Mouse (Mus musculus): ENCODE data around the gene Morc1. TPM values are rescaled to one million over a fixed set of nuclear protein-coding genes. Genes with fewer than 3 reads are reported as not detected.

Morc1 gene
- total and polyA plus RNA-seq, 2 experiments from 2014 or later = 0.12 TPM; not detected in 1

DNA sequence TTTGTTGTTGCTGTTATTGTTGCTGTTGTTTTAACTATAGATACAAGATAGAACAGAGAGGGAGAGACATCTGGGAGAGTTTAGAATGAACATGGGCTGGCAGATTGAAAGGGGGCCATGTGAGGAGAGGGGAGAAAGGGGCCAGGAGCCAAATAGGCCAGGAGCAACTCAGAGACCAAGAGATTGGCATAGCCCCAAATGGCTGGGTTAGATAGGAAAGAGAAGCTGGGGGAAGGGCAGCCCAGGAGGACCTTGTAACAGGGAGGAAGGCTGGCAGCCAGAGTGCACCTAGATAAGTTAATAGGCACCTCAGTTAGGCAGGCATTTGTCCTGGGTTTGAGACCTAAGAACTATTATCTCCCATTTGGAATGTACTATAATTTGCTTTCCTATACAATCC lies 6.4 kb downstream of the Morc1 start:
- H3K36me3 ChIP-seq (replicated peaks; ENCODE audit: control insufficient read depth, insufficient read depth, low read length) = no peaks in the 10 kb centered on the region
- no peaks in the 10 kb centered on the region for H3K27me3 ChIP-seq (ENCODE audit: control insufficient read depth, insufficient read depth, low read length)

DNA sequence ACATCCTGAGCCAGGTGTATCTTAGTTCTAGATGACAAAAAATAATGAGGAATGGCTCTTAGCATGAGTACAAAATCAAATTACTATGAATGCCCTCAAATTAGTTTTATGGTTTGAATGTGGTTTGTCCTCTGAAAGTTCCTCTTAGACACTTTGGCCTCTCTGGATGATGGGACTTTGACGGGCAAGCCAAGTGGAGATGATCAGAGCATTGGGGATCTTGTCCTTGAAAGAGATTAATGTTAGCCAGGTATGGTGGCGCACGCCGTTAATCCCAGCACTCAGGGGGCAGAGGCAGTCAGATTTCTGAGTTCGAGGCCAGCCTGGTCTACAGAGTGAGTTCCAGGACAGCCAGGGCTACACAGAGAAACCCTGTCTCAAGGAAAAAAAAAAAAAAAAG lies 13.6 kb downstream of the Morc1 start:
- Histone ChIP-seq H3K9me3 (replicated peaks; ENCODE audit: control insufficient read depth, low read length) (no peaks in the 10 kb centered on the region), H3K4me3 (ENCODE audit: low read depth, low read length) (no peak overlapping the region), H3K36me3 (replicated peaks; ENCODE audit: control insufficient read depth, insufficient read depth, low read length) (no peaks in the 10 kb centered on the region), H3K27me3 (ENCODE audit: control insufficient read depth, insufficient read depth, low read length) (no peaks in the 10 kb centered on the region), H3K4me2 (ENCODE audit: low read depth, low read length) (no peak overlapping the region), H3K9ac (replicated peaks; ENCODE audit: low read depth, low read length) (no peak overlapping the region), H3K4me1 (ENCODE audit: control insufficient read depth, insufficient read depth) (no peaks in the 10 kb centered on the region), H3K27ac (ENCODE audit: low read depth) (no peak overlapping the region)
- TF ChIP-seq CTCF (IDR thresholded peaks at IDR 0.05; ENCODE audit: low read depth) (no peak), EP300 (IDR thresholded peaks at IDR 0.05; ENCODE audit: low read depth) (no peak)
- ATAC-seq (ENCODE audit: insufficient read depth, low read depth) (no peak), DNase-seq (ENCODE audit: low spot score) (no peak)
- 94% methylated on average over 5 of the region's 5 CpGs for WGBS

More for the DNA sequence above, 6.4 kb downstream of the Morc1 start:
- no peak overlapping the region for H3K27ac ChIP-seq (ENCODE audit: low read depth)
- H3K9me3 ChIP-seq (replicated peaks; ENCODE audit: control insufficient read depth, low read length) = no peaks in the 10 kb centered on the region
- H3K9ac ChIP-seq (replicated peaks; ENCODE audit: low read depth, low read length) = no peak overlapping the region
- no peak overlapping the region for H3K4me2 ChIP-seq (ENCODE audit: low read depth, low read length)
- H3K4me3 ChIP-seq (ENCODE audit: low read depth, low read length) = no peak overlapping the region
- H3K4me1 ChIP-seq (ENCODE audit: control insufficient read depth, insufficient read depth) = no peaks in the 10 kb centered on the region
- DNase-seq (ENCODE audit: low spot score) (no peak), ATAC-seq (ENCODE audit: insufficient read depth, low read depth) (no peak)
- TF ChIP-seq CTCF (IDR thresholded peaks at IDR 0.05; ENCODE audit: low read depth) (no peak), EP300 (IDR thresholded peaks at IDR 0.05; ENCODE audit: low read depth) (no peak)

DNA sequence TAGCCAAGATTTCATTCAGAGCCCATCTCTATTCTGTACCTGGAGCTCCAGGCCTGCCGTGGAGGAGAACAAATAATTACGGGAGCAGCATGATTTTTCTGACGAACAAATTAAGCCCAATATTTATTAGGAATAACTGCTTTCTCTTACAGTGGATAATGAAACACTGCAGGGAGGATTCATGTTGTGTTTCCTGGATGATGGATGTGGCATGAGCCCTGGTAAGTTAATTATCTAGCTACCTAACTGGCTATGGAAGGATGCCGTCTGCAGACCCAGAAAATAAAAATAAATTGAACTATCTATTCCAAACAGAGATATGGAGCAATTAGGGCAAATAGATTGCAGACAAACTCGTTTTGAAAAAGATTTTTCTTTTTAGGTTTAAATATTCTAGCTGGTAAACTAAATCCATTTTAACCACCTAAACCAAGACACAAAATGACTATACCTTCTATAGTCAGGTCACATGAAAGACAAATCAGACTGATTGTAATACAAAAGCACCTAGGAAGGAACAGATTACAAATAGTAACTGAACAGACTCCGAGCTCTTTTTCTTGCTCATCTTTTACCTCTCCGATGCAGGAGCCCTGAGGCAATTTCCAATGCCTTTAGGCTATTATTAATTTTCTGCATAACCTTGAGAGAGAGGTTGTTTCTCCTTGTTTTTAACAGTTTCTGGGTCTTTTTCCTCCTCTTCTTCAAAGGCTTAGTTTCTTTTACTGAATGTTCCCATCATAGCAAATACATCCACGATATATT lies 15.3 kb downstream of the Morc1 start:
- ATAC-seq (ENCODE audit: insufficient read depth, low read depth) = no peak
- H3K4me3 ChIP-seq (ENCODE audit: low read depth, low read length) = no peak overlapping the region
- no peaks in the 10 kb centered on the region for H3K36me3 ChIP-seq (replicated peaks; ENCODE audit: control insufficient read depth, insufficient read depth, low read length)
- WGBS = 64% methylated on average over 8 of the region's 8 CpGs
- no peak for DNase-seq (ENCODE audit: low spot score)
- no peaks in the 10 kb centered on the region for H3K9me3 ChIP-seq (replicated peaks; ENCODE audit: control insufficient read depth, low read length)
- no peaks in the 10 kb centered on the region for H3K27me3 ChIP-seq (ENCODE audit: control insufficient read depth, insufficient read depth, low read length)
- no peaks in the 10 kb centered on the region for H3K4me1 ChIP-seq (ENCODE audit: control insufficient read depth, insufficient read depth)
- H3K9ac ChIP-seq (replicated peaks; ENCODE audit: low read depth, low read length) = no peak overlapping the region
- no peak overlapping the region for H3K4me2 ChIP-seq (ENCODE audit: low read depth, low read length)
- H3K27ac ChIP-seq (ENCODE audit: low read depth) = no peak overlapping the region
- no peak for TF ChIP-seq CTCF (IDR thresholded peaks at IDR 0.05; ENCODE audit: low read depth)
- no peak for TF ChIP-seq EP300 (IDR thresholded peaks at IDR 0.05; ENCODE audit: low read depth)

DNA sequence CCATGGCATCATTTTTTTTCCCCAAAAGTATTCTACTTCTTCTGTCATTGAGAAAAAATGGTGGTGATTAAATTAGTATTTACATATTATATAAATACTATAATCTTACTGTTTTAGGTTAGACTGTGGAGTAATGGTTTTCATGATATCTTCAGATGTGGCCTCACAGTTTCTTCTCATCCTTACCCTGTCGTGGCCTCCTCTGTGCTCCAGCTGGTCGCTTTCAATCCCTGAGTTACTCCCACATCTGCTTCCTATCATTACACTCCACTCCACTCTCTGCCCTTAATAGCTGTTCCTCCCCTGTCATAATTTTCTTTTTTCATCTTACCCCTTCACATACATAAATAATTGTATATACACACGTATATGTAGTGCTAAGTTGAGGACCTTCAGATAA lies 22.2 kb downstream of the Morc1 start:
- no peaks in the 10 kb centered on the region for H3K27me3 ChIP-seq (ENCODE audit: control insufficient read depth, insufficient read depth, low read length)
- no peak overlapping the region for H3K9ac ChIP-seq (replicated peaks; ENCODE audit: low read depth, low read length)
- TF ChIP-seq CTCF (IDR thresholded peaks at IDR 0.05; ENCODE audit: low read depth) (no peak), EP300 (IDR thresholded peaks at IDR 0.05; ENCODE audit: low read depth) (no peak)
- no peak overlapping the region for H3K27ac ChIP-seq (ENCODE audit: low read depth)
- no peaks in the 10 kb centered on the region for H3K4me1 ChIP-seq (ENCODE audit: control insufficient read depth, insufficient read depth)
- WGBS = 60% methylated on average over 3 of the region's 3 CpGs
- H3K36me3 ChIP-seq (replicated peaks; ENCODE audit: control insufficient read depth, insufficient read depth, low read length) = no peaks in the 10 kb centered on the region
- no peak overlapping the region for H3K4me3 ChIP-seq (ENCODE audit: low read depth, low read length)
- H3K4me2 ChIP-seq (ENCODE audit: low read depth, low read length) = no peak overlapping the region
- 0 out of 2 replicates have a peak, but pooled peaks cover 3% of the 10 kb centered on the region for H3K9me3 ChIP-seq (replicated peaks; ENCODE audit: control insufficient read depth, low read length)
- ATAC-seq (ENCODE audit: insufficient read depth, low read depth) (no peak), DNase-seq (ENCODE audit: low spot score) (no peak)

DNA sequence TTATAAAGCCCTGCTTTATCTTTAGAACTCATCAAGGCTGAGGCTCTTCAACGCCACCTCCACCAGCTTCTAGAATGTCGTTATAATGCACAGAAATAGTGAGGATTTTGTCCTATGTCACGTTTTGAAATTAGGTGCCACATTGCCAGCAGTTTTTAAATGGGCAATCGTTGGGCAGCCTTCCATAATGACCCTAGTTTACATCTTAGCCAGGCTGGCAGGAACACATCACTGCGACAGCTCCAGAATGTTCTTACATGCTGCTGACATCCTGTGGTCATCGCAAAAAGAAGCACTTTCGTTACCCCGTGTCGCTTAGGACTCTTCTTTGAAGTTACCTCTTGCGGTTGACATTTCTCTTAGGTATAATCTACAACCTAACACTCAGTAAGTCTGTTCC lies 42.4 kb downstream of the Morc1 start:
- no peaks in the 10 kb centered on the region for H3K27me3 ChIP-seq (ENCODE audit: control insufficient read depth, insufficient read depth, low read length)
- 73% methylated on average over 10 of the region's 10 CpGs for WGBS
- no peak for TF ChIP-seq EP300 (IDR thresholded peaks at IDR 0.05; ENCODE audit: low read depth)
- no peak for TF ChIP-seq CTCF (IDR thresholded peaks at IDR 0.05; ENCODE audit: low read depth)

More for the DNA sequence above, 42.4 kb downstream of the Morc1 start:
- no peaks in the 10 kb centered on the region for H3K36me3 ChIP-seq (replicated peaks; ENCODE audit: control insufficient read depth, insufficient read depth, low read length)
- H3K4me3 ChIP-seq (ENCODE audit: low read depth, low read length) = no peak overlapping the region
- H3K4me1 ChIP-seq (ENCODE audit: control insufficient read depth, insufficient read depth) = no peaks in the 10 kb centered on the region
- DNase-seq (ENCODE audit: low spot score) (no peak), ATAC-seq (ENCODE audit: insufficient read depth, low read depth) (no peak)
- no peak overlapping the region for H3K4me2 ChIP-seq (ENCODE audit: low read depth, low read length)
- no peaks in the 10 kb centered on the region for H3K9me3 ChIP-seq (replicated peaks; ENCODE audit: control insufficient read depth, low read length)
- H3K27ac ChIP-seq (ENCODE audit: low read depth) = no peak overlapping the region
- no peak overlapping the region for H3K9ac ChIP-seq (replicated peaks; ENCODE audit: low read depth, low read length)

Measured in heart, postnatal 0 days (tissue).